Mouse (Mus musculus): Measurements from ENCODE around the gene Plpp3. TPM values are rescaled to one million over a fixed set of nuclear protein-coding genes. Genes with fewer than 3 reads are reported as not detected.

Gene Plpp3
- polyA plus RNA-seq, 1 experiment = 23.3 TPM

DNA sequence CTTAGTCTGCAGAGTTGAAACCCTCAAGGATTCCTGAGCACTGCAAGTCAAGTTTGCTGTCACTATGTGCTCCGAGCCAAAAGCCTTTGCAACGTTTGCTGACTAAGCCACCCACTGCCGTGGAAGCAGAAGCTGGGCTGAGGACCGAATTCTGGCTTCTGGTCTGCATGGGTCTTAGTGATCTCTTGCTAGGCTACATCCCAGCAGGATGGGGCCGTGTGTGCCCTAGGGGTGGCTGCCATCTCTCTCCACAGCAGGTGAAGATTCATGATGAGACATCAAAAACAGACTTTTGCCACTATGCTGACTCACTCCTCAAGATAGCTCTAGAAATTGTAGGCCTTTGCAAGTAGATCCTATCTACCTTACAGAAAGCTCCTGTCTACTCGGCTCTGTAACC is 69.2 kb downstream of the Plpp3 start:
- Histone ChIP-seq H3K4me3 (ENCODE audit: control insufficient read depth, insufficient read depth, low read length) (no peak overlapping the region), H3K27me3 (ENCODE audit: control insufficient read depth, insufficient read depth, low read length) (no peaks in the 10 kb centered on the region), H3K4me1 (replicated peaks; ENCODE audit: control insufficient read depth, insufficient read depth, low read length) (no peaks in the 10 kb centered on the region), H3K27ac (ENCODE audit: control insufficient read depth, insufficient read depth, low read length) (no peak overlapping the region), H3K36me3 (ENCODE audit: control insufficient read depth, insufficient read depth, low read length) (no peaks in the 10 kb centered on the region)
- WGBS = 68% methylated on average over 6 of the region's 6 CpGs
- TF ChIP-seq POLR2A (IDR thresholded peaks at IDR 0.05; ENCODE audit: control insufficient read depth, extremely low read depth, insufficient read depth, low read length, poor library complexity) (no peak), CTCF (IDR thresholded peaks at IDR 0.05; ENCODE audit: borderline replicate concordance, control insufficient read depth, extremely low read depth, insufficient read depth, low read length, poor library complexity) (no peak)
- no peak for DNase-seq

DNA sequence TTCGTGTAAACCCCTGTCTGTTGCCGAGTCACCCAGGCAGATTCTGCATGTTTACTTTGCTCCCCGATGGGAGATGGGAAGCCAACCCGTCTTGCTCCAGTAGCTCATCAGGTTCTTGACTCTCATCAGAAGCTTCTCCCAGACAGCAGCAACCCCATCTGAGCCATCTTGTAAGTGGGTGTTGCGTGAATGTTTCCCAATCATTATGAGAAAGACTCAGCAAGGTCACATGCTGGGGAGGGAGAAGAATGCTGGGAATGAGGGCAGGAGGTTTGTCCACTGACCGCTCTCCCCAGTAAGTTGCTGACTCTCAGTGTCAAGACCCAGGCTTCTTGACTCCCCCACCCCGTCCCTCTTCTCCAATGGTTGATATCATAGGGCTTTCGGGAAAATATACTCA is 73.0 kb downstream of the Plpp3 start:
- H3K27ac ChIP-seq (ENCODE audit: control insufficient read depth, insufficient read depth, low read length) = no peak overlapping the region
- no peaks in the 10 kb centered on the region for H3K4me1 ChIP-seq (replicated peaks; ENCODE audit: control insufficient read depth, insufficient read depth, low read length)
- no peak for TF ChIP-seq POLR2A (IDR thresholded peaks at IDR 0.05; ENCODE audit: control insufficient read depth, extremely low read depth, insufficient read depth, low read length, poor library complexity)
- no peak for TF ChIP-seq CTCF (IDR thresholded peaks at IDR 0.05; ENCODE audit: borderline replicate concordance, control insufficient read depth, extremely low read depth, insufficient read depth, low read length, poor library complexity)
- H3K27me3 ChIP-seq (ENCODE audit: control insufficient read depth, insufficient read depth, low read length) = no peaks in the 10 kb centered on the region
- no peak for DNase-seq
- H3K36me3 ChIP-seq (ENCODE audit: control insufficient read depth, insufficient read depth, low read length) = no peaks in the 10 kb centered on the region
- WGBS = 95% methylated on average over 8 of the region's 8 CpGs
- H3K4me3 ChIP-seq (ENCODE audit: control insufficient read depth, insufficient read depth, low read length) = no peak overlapping the region

DNA sequence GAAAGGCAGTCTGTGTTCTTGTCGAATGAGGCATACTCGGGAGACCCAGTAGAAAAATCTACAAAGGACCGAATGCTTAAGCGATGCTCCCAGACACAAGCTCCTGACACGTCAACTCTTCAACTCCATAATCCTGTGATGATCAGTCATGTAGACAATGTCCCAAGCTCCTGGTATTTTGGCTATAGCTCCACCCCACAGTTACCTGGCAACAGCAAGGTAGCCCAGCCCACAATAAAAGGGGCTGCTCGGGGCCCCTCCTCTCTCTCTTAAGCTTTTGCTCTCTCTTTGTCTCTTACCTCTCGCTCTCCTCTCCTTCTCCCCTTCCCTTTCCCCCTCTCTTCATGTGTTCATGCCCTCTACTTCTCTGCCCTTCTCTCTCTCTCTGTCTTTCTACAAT is 83.1 kb downstream of the Plpp3 start:
- DNase-seq = no peak
- Histone ChIP-seq H3K27me3 (ENCODE audit: control insufficient read depth, insufficient read depth, low read length) (no peaks in the 10 kb centered on the region), H3K27ac (ENCODE audit: control insufficient read depth, insufficient read depth, low read length) (no peak overlapping the region), H3K4me1 (replicated peaks; ENCODE audit: control insufficient read depth, insufficient read depth, low read length) (no peaks in the 10 kb centered on the region), H3K36me3 (ENCODE audit: control insufficient read depth, insufficient read depth, low read length) (no peaks in the 10 kb centered on the region), H3K4me3 (ENCODE audit: control insufficient read depth, insufficient read depth, low read length) (no peak overlapping the region)
- TF ChIP-seq CTCF (IDR thresholded peaks at IDR 0.05; ENCODE audit: borderline replicate concordance, control insufficient read depth, extremely low read depth, insufficient read depth, low read length, poor library complexity) (no peak), POLR2A (IDR thresholded peaks at IDR 0.05; ENCODE audit: control insufficient read depth, extremely low read depth, insufficient read depth, low read length, poor library complexity) (no peak)
- 96% methylated on average over 7 of the region's 7 CpGs for WGBS

DNA sequence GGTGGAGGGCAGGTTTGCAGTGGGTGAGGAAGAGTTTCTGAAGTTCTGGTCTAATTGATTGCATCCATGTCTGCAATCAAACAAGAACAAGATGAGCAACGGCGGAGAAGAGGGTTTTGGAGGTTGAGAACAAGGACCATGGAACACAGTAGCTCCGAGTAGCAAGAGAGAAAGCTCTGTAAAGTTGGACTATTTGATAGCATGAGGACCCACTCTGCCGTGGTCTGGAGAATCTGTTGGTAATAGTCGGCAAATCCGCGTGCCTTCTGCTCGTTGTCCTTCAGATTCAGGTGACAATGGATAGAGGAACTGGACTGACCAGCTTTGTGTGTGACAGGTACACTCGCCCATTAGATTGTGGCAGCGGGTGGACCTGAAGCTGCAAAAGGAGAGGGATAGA is 87.8 kb downstream of the Plpp3 start:
- Histone ChIP-seq H3K4me3 (ENCODE audit: control insufficient read depth, insufficient read depth, low read length) (no peak overlapping the region), H3K4me1 (replicated peaks; ENCODE audit: control insufficient read depth, insufficient read depth, low read length) (no peaks in the 10 kb centered on the region), H3K27me3 (ENCODE audit: control insufficient read depth, insufficient read depth, low read length) (no peaks in the 10 kb centered on the region), H3K27ac (ENCODE audit: control insufficient read depth, insufficient read depth, low read length) (no peak overlapping the region), H3K36me3 (ENCODE audit: control insufficient read depth, insufficient read depth, low read length) (no peaks in the 10 kb centered on the region)
- DNase-seq = no peak
- WGBS = 83% methylated on average over 10 of the region's 10 CpGs
- TF ChIP-seq CTCF (IDR thresholded peaks at IDR 0.05; ENCODE audit: borderline replicate concordance, control insufficient read depth, extremely low read depth, insufficient read depth, low read length, poor library complexity) (no peak), POLR2A (IDR thresholded peaks at IDR 0.05; ENCODE audit: control insufficient read depth, extremely low read depth, insufficient read depth, low read length, poor library complexity) (no peak)

DNA sequence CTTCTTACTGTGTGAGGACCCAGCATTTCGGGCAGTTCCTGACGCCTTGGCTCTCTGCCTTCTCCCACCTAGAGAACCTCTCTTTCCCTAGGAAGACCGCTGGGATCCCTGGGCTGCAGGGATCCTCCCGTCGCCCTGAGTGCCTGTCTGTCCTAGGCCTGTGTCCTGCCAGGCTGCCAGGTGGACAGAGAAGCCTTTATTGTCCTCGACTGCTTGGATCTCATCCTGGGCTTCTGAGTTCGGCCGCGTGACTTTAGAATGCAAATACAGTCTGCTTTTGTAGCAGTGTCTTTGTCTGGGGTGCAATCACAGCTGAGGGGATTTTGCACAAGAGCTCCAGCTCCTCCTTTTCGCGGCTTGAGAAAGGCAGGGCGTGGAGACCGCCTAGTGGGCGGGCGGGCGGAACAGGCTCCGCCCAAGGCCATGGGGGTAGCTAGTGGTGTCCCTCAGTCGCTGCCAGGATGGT is 88.4 kb downstream of the Plpp3 start:
- 28% methylated on average over 18 of the region's 18 CpGs for WGBS
- H3K4me1 ChIP-seq (replicated peaks; ENCODE audit: control insufficient read depth, insufficient read depth, low read length) = no peaks in the 10 kb centered on the region
- H3K4me3 ChIP-seq (ENCODE audit: control insufficient read depth, insufficient read depth, low read length) = no peak overlapping the region
- H3K27ac ChIP-seq (ENCODE audit: control insufficient read depth, insufficient read depth, low read length) = no peak overlapping the region
- DNase-seq = no peak
- TF ChIP-seq POLR2A (IDR thresholded peaks at IDR 0.05; ENCODE audit: control insufficient read depth, extremely low read depth, insufficient read depth, low read length, poor library complexity) (no peak), CTCF (IDR thresholded peaks at IDR 0.05; ENCODE audit: borderline replicate concordance, control insufficient read depth, extremely low read depth, insufficient read depth, low read length, poor library complexity) (no peak)
- H3K36me3 ChIP-seq (ENCODE audit: control insufficient read depth, insufficient read depth, low read length) = no peaks in the 10 kb centered on the region
- no peaks in the 10 kb centered on the region for H3K27me3 ChIP-seq (ENCODE audit: control insufficient read depth, insufficient read depth, low read length)

GRCm38 (mm10) chr4:105246331-105246730 is 89.2 kb downstream of the Plpp3 start:
- H3K36me3 ChIP-seq (ENCODE audit: control insufficient read depth, insufficient read depth, low read length) = no peaks in the 10 kb centered on the region
- WGBS = 91% methylated on average over 7 of the region's 7 CpGs
- no peaks in the 10 kb centered on the region for H3K4me1 ChIP-seq (replicated peaks; ENCODE audit: control insufficient read depth, insufficient read depth, low read length)
- DNase-seq = no peak
- no peak overlapping the region for H3K27ac ChIP-seq (ENCODE audit: control insufficient read depth, insufficient read depth, low read length)
- H3K4me3 ChIP-seq (ENCODE audit: control insufficient read depth, insufficient read depth, low read length) = no peak overlapping the region
- TF ChIP-seq POLR2A (IDR thresholded peaks at IDR 0.05; ENCODE audit: control insufficient read depth, extremely low read depth, insufficient read depth, low read length, poor library complexity) (no peak), CTCF (IDR thresholded peaks at IDR 0.05; ENCODE audit: borderline replicate concordance, control insufficient read depth, extremely low read depth, insufficient read depth, low read length, poor library complexity) (no peak)
- no peaks in the 10 kb centered on the region for H3K27me3 ChIP-seq (ENCODE audit: control insufficient read depth, insufficient read depth, low read length)

- TF ChIP-seq CTCF (IDR thresholded peaks at IDR 0.05; ENCODE audit: borderline replicate concordance, control insufficient read depth, extremely low read depth, insufficient read depth, low read length, poor library complexity) = no peak
- TF ChIP-seq POLR2A (IDR thresholded peaks at IDR 0.05; ENCODE audit: control insufficient read depth, extremely low read depth, insufficient read depth, low read length, poor library complexity) = no peak
- H3K27me3 ChIP-seq (ENCODE audit: control insufficient read depth, insufficient read depth, low read length) = no peaks in the 10 kb centered on the region
- H3K27ac ChIP-seq (ENCODE audit: control insufficient read depth, insufficient read depth, low read length) = no peak overlapping the region
- no peaks in the 10 kb centered on the region for H3K4me1 ChIP-seq (replicated peaks; ENCODE audit: control insufficient read depth, insufficient read depth, low read length)
- no peaks in the 10 kb centered on the region for H3K36me3 ChIP-seq (ENCODE audit: control insufficient read depth, insufficient read depth, low read length)
- H3K4me3 ChIP-seq (ENCODE audit: control insufficient read depth, insufficient read depth, low read length) = no peak overlapping the region
- WGBS = 94% methylated on average over 1 of the region's 1 CpGs
- no peak for DNase-seq
Observed at GRCm38 (mm10) chr4:105248161-105248560, 91.0 kb downstream of the Plpp3 start.

All from thymus, adult 2 months (tissue).